Mouse (Mus musculus) lung, embryonic 15.5 days (tissue): Measurements from ENCODE around the gene Speer1. TPM values are rescaled to one million over a fixed set of nuclear protein-coding genes. Genes with fewer than 3 reads are reported as not detected.
"Not testable (repeated sequence)": the region's sequence is repeated elsewhere in the genome, so short reads cannot be mapped to it uniquely, and the experiment has no call there.

ENCODE experiments used
- ATAC-seq: fragments of 200-750 bp; cut with Nextera tagmentation; 2 replicates; pipeline ENCODE4 v1.8.0; 2017; ENCODE audit warnings: moderate number of reproducible peaks, borderline replicate concordance; ENCODE audit not compliant: low FRiP score, low TSS enrichment; ENCODE audit errors: extremely low read depth
- H3K27ac ChIP-seq: fragments of 300-500 bp; sonication (generic); 2 replicates; pipeline ENCODE4 v1.5.1; 2015; ENCODE audit warnings: moderate library complexity, mild to moderate bottlenecking, inconsistent platforms
- H3K27me3 ChIP-seq: fragments of 300-500 bp; sonication (generic); 2 replicates; pipeline ENCODE4 v1.6.1; 2015; ENCODE audit warnings: inconsistent platforms
- H3K36me3 ChIP-seq: fragments of 300-500 bp; sonication (generic); 2 replicates; pipeline ENCODE4 v1.6.1; 2015; ENCODE audit warnings: inconsistent platforms
- H3K4me1 ChIP-seq: fragments of 300-500 bp; sonication (generic); 2 replicates; pipeline ENCODE4 v1.6.1; 2015; ENCODE audit warnings: inconsistent platforms
- H3K4me2 ChIP-seq: fragments of 300-500 bp; sonication (generic); 2 replicates; pipeline ENCODE4 v1.6.1; 2015; ENCODE audit warnings: inconsistent platforms, mild to moderate bottlenecking, moderate library complexity
- H3K4me3 ChIP-seq: fragments of 300-500 bp; sonication (generic); 2 replicates; pipeline ENCODE4 v1.5.1; 2015; ENCODE audit warnings: mild to moderate bottlenecking, inconsistent platforms
- H3K9ac ChIP-seq: fragments of 300-500 bp; sonication (generic); 2 replicates; pipeline ENCODE4 v1.6.1; 2015; ENCODE audit warnings: inconsistent platforms
- H3K9me3 ChIP-seq: fragments of 300-500 bp; sonication (generic); 2 replicates; pipeline ENCODE4 v1.6.1; 2016; ENCODE audit warnings: inconsistent platforms
- WGBS: fragments of 180-500 bp; shearing (Covaris S2); methylation state at CpG from one replicate; pipeline ENCODE4 v1.1.7; 2015; 5-methylcytosine and 5-hydroxymethylcytosine counted together
- polyA plus RNA-seq: library from polyadenylated mRNA; unstranded; fragments of >200 nt; fragmentation: Nextera tagmentation; extraction: Ambion mirVana; gene quantifications from 2 replicates; pipeline ENCODE4 v1.2.1, GENCODE M21; 2015

Speer1 gene
- polyA plus RNA-seq, result not detected in 2 replicates

DNA sequence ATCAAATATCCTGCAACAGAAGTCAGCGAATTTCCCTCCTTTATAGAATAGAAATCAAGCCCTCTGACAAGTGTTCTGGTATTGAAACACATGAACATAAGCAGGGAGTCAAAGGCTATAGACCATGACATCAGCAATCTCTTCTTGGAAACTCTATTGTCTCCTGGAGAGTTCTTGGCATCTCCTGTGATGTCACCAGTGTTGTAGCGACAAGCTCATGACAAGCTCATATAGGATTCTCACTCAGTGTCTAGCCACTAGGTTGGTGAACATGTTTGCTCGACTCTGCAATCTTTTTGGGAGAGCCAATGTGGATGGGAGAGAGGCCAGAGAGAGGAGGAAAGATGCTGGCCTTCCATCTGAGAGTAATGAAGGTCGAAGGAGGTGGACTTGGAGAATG, at the start of gene Speer1:
Gene Speer1 (plus strand): TSS at position 301 of the 400 bp plus-strand sequence.
- H3K4me1 ChIP-seq, H3K36me3 ChIP-seq, H3K27me3 ChIP-seq, H3K9me3 ChIP-seq, H3K9ac ChIP-seq, ATAC-seq, H3K27ac ChIP-seq, H3K4me3 ChIP-seq, H3K4me2 ChIP-seq: not testable (repeated sequence)
- 86% methylated on average over 1 of the region's 4 CpGs for WGBS

Other genes with a start within 250 kb of the Speer1 start
- gene Gm8879, start 213.9 kb upstream of the Speer1 start, polyA plus RNA-seq, result not detected in 2 replicates
- gene Gm5861, start 158.4 kb upstream of the Speer1 start, polyA plus RNA-seq, result not detected in 2 replicates
- gene Gm8890, start 85.5 kb upstream of the Speer1 start, polyA plus RNA-seq, result not detected in 2 replicates
- not detected in 2 replicates for gene Gm8897, start 74.9 kb downstream of the Speer1 start, polyA plus RNA-seq
- gene Gm8906, start 161.2 kb downstream of the Speer1 start, polyA plus RNA-seq, result not detected in 2 replicates